Mouse (Mus musculus) bone marrow, adult 2 months (tissue): ENCODE results near the gene Ankrd6. TPM values are rescaled to one million over a fixed set of nuclear protein-coding genes. Genes with fewer than 3 reads are reported as not detected.

ENCODE experiments used
- H3K27ac ChIP-seq: fragments of 200-500 bp; 2 replicates; pipeline ENCODE4 v1.5.1; 2012; ENCODE audit warnings: low read depth, mild to moderate bottlenecking, control low read depth, inconsistent platforms, low read length; ENCODE audit not compliant: control insufficient read depth, poor library complexity, insufficient read depth
- H3K4me1 ChIP-seq: fragments of 200-500 bp; 2 replicates; pipeline ENCODE4 v1.6.1; 2011; ENCODE audit warnings: low read length; ENCODE audit not compliant: control insufficient read depth, insufficient read depth
- H3K4me3 ChIP-seq: fragments of 200-500 bp; replicated peaks from 2 replicates; pipeline ENCODE3; 2011; ENCODE audit warnings: mild to moderate bottlenecking, low read depth, low read length, control low read depth; ENCODE audit not compliant: control insufficient read depth
- CTCF ChIP-seq: fragments of 200-500 bp; IDR thresholded peaks from 2 replicates; pipeline ENCODE4 v1.5.1; 2011; ENCODE audit warnings: low read length, control low read depth; ENCODE audit not compliant: control insufficient read depth, insufficient read depth
- POLR2A ChIP-seq: fragments of 200-500 bp; IDR thresholded peaks from 2 replicates; pipeline ENCODE4 v1.6.1; 2011; ENCODE audit warnings: low read depth, mild to moderate bottlenecking, control low read depth, low read length, borderline replicate concordance; ENCODE audit not compliant: control insufficient read depth
- WGBS: fragments of 180-500 bp; shearing (Covaris S2); methylation state at CpG from one replicate; pipeline ENCODE4 v1.1.7; 2018; 5-methylcytosine and 5-hydroxymethylcytosine counted together
- polyA plus RNA-seq: library from polyadenylated mRNA; stranded (reverse); fragments of >200 nt; gene quantifications from 2 replicates; pipeline ENCODE4 v1.2.4, GENCODE M21; 2011; ENCODE audit warnings: low replicate concordance; ENCODE audit not compliant: missing spikeins, insufficient read depth, insufficient read length

The Ankrd6 gene
- polyA plus RNA-seq, 1 experiment = 2.2 TPM

DNA sequence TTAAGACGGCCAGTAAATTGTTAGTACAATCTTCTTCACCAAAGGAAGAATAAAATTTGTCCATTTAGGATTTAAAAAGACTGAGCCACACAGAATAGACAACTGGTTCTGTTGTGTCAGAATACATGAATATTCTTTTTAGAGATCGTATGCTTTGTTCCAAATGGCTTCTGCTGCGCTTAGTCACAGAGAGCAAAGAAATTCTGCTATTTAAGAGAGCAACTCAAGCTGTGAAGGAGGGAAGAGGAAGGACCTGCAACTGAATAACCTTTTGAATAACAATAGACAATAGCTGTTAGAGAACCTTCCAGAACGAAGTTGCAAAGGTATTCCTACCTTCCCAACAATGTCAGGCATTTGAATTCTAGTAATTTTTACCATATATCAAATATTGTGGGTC is 9.7 kb downstream of the Ankrd6 start:
- TF ChIP-seq POLR2A (no peak), CTCF (no peak)
- WGBS = 68% methylated on average over 4 of the region's 4 CpGs
- H3K4me3 ChIP-seq = no peak overlapping the region

DNA sequence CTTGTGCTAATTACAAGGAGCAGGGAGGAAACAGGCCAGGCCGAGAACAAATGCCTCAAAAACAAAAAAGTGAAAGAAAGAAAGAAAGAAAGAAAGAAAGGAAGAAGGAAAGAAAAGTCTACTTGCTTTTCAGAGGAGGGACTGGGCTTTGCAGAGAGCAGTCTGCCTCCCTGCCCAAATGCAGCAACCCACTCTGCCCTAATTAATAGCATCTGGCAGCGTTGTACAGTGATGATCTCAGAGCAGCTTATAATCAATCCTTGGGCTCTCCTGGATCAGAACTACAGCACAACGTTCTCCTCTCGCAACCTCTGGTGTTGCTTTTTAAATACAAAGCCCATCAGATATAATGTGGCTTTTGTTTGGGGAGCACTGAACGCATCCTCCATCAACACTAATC is 10.7 kb downstream of the Ankrd6 start:
- H3K4me1 ChIP-seq = no peaks in the 10 kb centered on the region
- H3K4me3 ChIP-seq = no peak overlapping the region
- H3K27ac ChIP-seq = no peak overlapping the region
- TF ChIP-seq CTCF (no peak), POLR2A (no peak)
- 76% methylated on average over 5 of the region's 5 CpGs for WGBS

More for the DNA sequence above, 9.7 kb downstream of the Ankrd6 start:
- Histone ChIP-seq H3K4me1 (no peaks in the 10 kb centered on the region), H3K27ac (no peak overlapping the region)

DNA sequence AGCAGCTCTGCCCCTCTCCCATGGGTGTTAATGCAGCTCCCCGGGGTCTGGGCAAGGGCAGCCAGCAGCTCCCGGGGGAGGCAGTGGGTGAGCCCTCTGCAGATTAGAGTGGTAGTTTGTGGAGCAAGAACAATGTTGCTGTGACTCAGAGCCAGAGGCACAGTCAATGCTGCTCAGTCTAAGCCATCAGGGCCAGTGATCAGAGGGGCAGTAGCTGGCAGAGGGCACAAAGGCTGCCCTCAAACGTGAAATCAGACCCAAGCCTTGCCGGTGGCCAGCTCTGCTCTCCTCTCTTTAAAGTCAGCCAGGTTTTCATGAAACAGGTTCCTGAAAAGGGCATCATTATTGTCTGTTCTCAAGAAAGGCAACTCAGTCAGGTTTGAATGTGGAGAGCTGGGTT is 11.1 kb downstream of the Ankrd6 start:
- Histone ChIP-seq H3K27ac (no peak overlapping the region), H3K4me3 (no peak overlapping the region), H3K4me1 (no peaks in the 10 kb centered on the region)
- 66% methylated on average over 4 of the region's 4 CpGs for WGBS
- TF ChIP-seq CTCF = no peak
- no peak for TF ChIP-seq POLR2A

DNA sequence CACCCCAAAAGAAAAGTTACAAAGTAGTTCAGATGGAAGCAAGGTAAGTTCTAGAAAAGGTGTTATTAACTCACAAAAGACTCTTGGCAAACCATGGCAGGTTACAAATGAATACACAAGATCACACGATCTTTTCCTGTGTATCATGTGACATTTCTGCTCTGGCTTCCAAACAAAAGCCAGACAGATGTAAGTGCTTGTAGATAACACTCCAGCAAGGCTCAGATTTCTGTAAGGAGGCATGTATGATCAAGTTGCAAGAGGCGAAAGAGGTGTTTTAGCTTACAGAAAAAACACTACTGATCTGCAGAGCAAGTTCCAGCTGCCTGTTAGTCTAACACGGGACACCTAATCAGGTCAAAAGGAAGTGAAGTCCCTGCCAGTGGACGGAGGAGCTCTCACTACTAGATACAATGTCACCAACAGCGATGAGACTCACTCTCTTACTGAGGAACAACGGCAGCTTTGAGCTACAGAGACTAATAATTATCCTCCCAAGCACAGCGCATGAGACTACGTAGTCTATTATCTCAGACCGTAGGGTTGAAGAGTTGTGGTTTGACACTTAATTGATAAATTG is 13.8 kb downstream of the Ankrd6 start:
- H3K4me1 ChIP-seq = no peaks in the 10 kb centered on the region
- WGBS = 52% methylated on average over 9 of the region's 9 CpGs
- H3K27ac ChIP-seq = no peak overlapping the region
- TF ChIP-seq POLR2A = no peak
- no peak for TF ChIP-seq CTCF
- no peak overlapping the region for H3K4me3 ChIP-seq

DNA sequence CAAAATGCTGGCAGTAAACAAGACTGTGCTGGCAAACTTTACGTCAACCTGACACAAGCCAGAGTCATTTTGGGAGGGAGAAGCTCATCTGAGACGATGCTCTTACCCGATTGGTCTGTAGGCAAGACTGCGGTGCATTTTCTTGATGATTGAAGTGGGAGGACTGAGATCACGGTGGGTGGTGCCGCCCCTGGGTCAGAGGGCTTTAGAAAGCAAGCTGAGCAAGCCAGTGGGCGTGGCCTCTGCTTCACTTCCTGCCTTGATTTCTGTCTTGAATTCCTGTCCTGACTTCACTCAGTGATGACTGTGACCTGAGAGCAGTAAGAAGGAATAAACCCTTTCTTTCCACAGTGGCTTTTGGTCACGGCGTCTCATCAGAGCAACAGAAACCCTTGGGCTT is 18.6 kb downstream of the Ankrd6 start:
- WGBS = 86% methylated on average over 9 of the region's 9 CpGs
- no peaks in the 10 kb centered on the region for H3K4me1 ChIP-seq
- TF ChIP-seq CTCF = no peak
- no peak for TF ChIP-seq POLR2A
- no peak overlapping the region for H3K4me3 ChIP-seq
- no peak overlapping the region for H3K27ac ChIP-seq

GRCm38 (mm10) chr4:32929750-32930149 is 20.9 kb downstream of the Ankrd6 start:
- TF ChIP-seq CTCF = no peak
- TF ChIP-seq POLR2A = no peak
- no peaks in the 10 kb centered on the region for H3K4me1 ChIP-seq
- 84% methylated on average over 5 of the region's 5 CpGs for WGBS
- no peak overlapping the region for H3K27ac ChIP-seq
- H3K4me3 ChIP-seq = no peak overlapping the region

- no peaks in the 10 kb centered on the region for H3K4me1 ChIP-seq
- H3K4me3 ChIP-seq = no peak overlapping the region
- 88% methylated on average over 13 of the region's 13 CpGs for WGBS
- H3K27ac ChIP-seq = no peak overlapping the region
- TF ChIP-seq POLR2A (no peak), CTCF (no peak)
Measured at GRCm38 (mm10) chr4:32928692-32929448, 21.8 kb downstream of the Ankrd6 start.

DNA sequence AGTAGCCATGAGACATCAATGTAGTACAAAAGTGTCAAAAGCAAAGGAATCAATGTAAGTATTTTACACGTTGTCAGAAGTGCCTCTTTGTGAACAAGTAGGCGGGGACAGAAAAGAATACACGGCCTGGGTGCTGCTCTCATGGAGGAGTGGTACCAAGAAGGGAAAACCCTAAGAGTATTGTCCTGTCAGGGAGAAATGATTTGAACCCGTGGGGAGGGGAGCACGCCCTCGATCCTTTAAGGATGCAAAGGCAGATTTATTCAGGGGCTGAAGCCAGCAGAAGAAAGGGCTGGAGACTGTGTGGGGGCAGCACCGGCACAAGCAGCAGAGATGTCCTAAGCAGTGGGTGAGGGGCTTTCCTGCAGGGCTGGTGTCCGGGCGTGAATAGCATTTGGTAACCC is 26.7 kb downstream of the Ankrd6 start:
- Histone ChIP-seq H3K4me1 (no peaks in the 10 kb centered on the region), H3K27ac (no peak overlapping the region), H3K4me3 (no peak overlapping the region)
- WGBS = 70% methylated on average over 9 of the region's 9 CpGs
- TF ChIP-seq POLR2A (no peak), CTCF (no peak)

DNA sequence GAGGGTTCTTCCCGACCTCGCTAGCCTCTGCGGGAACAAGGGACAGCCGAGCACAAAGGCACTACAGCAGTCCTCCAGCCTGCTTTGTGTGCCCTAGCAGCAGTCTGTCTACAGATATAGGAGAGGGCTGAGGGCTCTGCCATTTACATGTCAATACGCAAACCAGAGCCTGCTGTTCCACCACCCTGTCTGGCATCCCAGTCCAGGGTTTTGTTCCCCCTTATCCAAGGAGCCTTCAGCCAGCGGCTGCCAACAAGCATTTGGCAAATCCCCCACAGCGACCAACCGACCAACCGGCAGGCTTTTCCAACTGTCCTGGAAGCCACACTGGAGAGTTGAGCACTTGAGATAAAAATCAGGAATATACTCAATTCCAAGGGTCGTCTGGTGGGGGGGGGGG is 27.2 kb downstream of the Ankrd6 start:
- TF ChIP-seq POLR2A = no peak
- no peak for TF ChIP-seq CTCF
- no peak overlapping the region for H3K27ac ChIP-seq
- H3K4me1 ChIP-seq = no peaks in the 10 kb centered on the region
- no peak overlapping the region for H3K4me3 ChIP-seq
- WGBS = 59% methylated on average over 10 of the region's 10 CpGs
